11 mouse cellular contexts compared by ENCODE assay signal in genomic region chr13:16355316-16355715, GRCm38 (mm10).
"Had no signal": no experiment of that assay in that cellular context is flagged by ENCODE, and none has a peak within 500 bp of the region (broad histone marks: within the 10 kb centered on the region; RNA-seq: fewer than 3 reads in every experiment).

No protein-coding gene starts in this region.

- DNase-seq: liver, postnatal 0 days; lung, adult 2 months; lung, postnatal 14 days; lung, postnatal 36 days; right cerebral cortex, postnatal 14 days; thymus, adult 18-20 months; thymus, postnatal 14 days; thymus, postnatal 4 days had no signal

- ATAC-seq: liver, postnatal 0 days; lung, postnatal 0 days; midbrain, embryonic 13.5 days; midbrain, embryonic 15.5 days had no signal
